ENCODE assay signal across 19 mouse cellular contexts in the genomic region with DNA sequence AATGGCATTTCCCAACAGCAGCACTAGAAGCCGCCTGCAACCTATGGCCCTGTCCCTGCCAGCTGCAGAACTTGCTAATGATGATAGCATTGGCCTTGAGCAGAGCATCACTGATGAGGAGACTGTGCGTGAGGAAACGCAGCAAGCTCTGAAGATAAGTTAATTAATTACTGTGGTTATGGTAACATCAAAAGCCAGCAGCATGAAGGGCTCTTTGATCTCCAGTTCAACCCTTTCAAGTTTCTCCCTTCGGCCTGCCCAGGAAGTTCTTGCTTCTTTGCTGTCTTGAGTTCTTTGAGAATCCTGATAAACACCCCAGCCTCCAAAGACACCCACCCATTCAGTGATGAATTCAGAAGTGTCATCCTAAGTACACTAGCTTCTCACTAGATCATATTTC.
DNase-seq lines count a peak whose midpoint lies in the region; ATAC-seq and TF ChIP-seq lines count a peak whose summit lies in the region.
"Had no signal": no experiment of that assay in that cellular context is flagged by ENCODE, and none has a peak within 500 bp of the region (broad histone marks: within the 10 kb centered on the region; RNA-seq: fewer than 3 reads in every experiment).

No protein-coding gene starts in this region.

- no peak overlapping the region for H3K4me3 ChIP-seq in heart, embryonic 12.5 days
- no peak overlapping the region for H3K4me3 ChIP-seq in midbrain, postnatal 0 days (ENCODE audit: low read depth, low read length)
- H3K4me3 ChIP-seq: embryonic facial prominence, embryonic 12.5 days; embryonic facial prominence, embryonic 15.5 days; heart, embryonic 13.5 days; hindbrain, embryonic 15.5 days had no signal

- H3K36me3 ChIP-seq in heart, embryonic 12.5 days = no peaks in the 10 kb centered on the region
- no peaks in the 10 kb centered on the region for H3K36me3 ChIP-seq in midbrain, postnatal 0 days (ENCODE audit: insufficient read depth, low read length)
- H3K36me3 ChIP-seq: embryonic facial prominence, embryonic 12.5 days; embryonic facial prominence, embryonic 15.5 days; heart, embryonic 13.5 days; hindbrain, embryonic 15.5 days had no signal

- H3K4me1 ChIP-seq in heart, embryonic 12.5 days (replicated peaks) = peaks cover 9% of the 10 kb centered on the region
- H3K4me1 ChIP-seq in midbrain, postnatal 0 days (ENCODE audit: insufficient read depth, low read length) = no peaks in the 10 kb centered on the region
- H3K4me1 ChIP-seq: embryonic facial prominence, embryonic 12.5 days; embryonic facial prominence, embryonic 15.5 days; hindbrain, embryonic 15.5 days had no signal

- no peak overlapping the region for H3K4me2 ChIP-seq in heart, embryonic 12.5 days
- no peak overlapping the region for H3K4me2 ChIP-seq in midbrain, postnatal 0 days (ENCODE audit: low read depth, low read length, poor library complexity, severe bottlenecking)
- H3K4me2 ChIP-seq: embryonic facial prominence, embryonic 12.5 days; embryonic facial prominence, embryonic 15.5 days; heart, embryonic 13.5 days; hindbrain, embryonic 15.5 days had no signal

- 67% methylated on average over 4 of the region's 4 CpGs for WGBS in heart, embryonic 12.5 days
- 55% methylated on average over 4 of the region's 4 CpGs for WGBS in midbrain, postnatal 0 days

- ATAC-seq in heart, embryonic 12.5 days (ENCODE audit: insufficient number of reproducible peaks, low FRiP score) = no peak
- no peak for ATAC-seq in midbrain, postnatal 0 days (ENCODE audit: low FRiP score)
- ATAC-seq: forebrain, embryonic 14.5 days; forebrain, postnatal 0 days; intestine, embryonic 16.5 days had no signal

- H3K27ac ChIP-seq in heart, embryonic 12.5 days (ENCODE audit: poor library complexity, severe bottlenecking) = no peak overlapping the region
- no peak overlapping the region for H3K27ac ChIP-seq in midbrain, postnatal 0 days (ENCODE audit: low read depth, low read length)
- H3K27ac ChIP-seq: embryonic facial prominence, embryonic 12.5 days; embryonic facial prominence, embryonic 15.5 days; gastrocnemius, adult 2 months; heart, embryonic 13.5 days; hindbrain, embryonic 15.5 days had no signal

- H3K9me3 ChIP-seq in heart, embryonic 12.5 days (replicated peaks) = no peaks in the 10 kb centered on the region
- no peaks in the 10 kb centered on the region for H3K9me3 ChIP-seq in midbrain, postnatal 0 days (ENCODE audit: low read length)
- H3K9me3 ChIP-seq: embryonic facial prominence, embryonic 12.5 days; embryonic facial prominence, embryonic 15.5 days; heart, embryonic 13.5 days; hindbrain, embryonic 15.5 days had no signal

- H3K9ac ChIP-seq in heart, embryonic 12.5 days = no peak overlapping the region
- H3K9ac ChIP-seq in midbrain, postnatal 0 days (replicated peaks; ENCODE audit: low read length, poor library complexity, severe bottlenecking) = no peak overlapping the region
- H3K9ac ChIP-seq: embryonic facial prominence, embryonic 12.5 days; embryonic facial prominence, embryonic 15.5 days; forebrain, postnatal 0 days; heart, embryonic 13.5 days; hindbrain, embryonic 15.5 days had no signal

- H3K27me3 ChIP-seq in heart, embryonic 12.5 days (replicated peaks) = peaks cover 41% of the 10 kb centered on the region
- no peaks in the 10 kb centered on the region for H3K27me3 ChIP-seq in midbrain, postnatal 0 days (ENCODE audit: insufficient read depth, low read length)
- H3K27me3 ChIP-seq: embryonic facial prominence, embryonic 12.5 days; embryonic facial prominence, embryonic 15.5 days; hindbrain, embryonic 15.5 days had no signal

- peak; percentile 61 for DNase-seq in heart, adult 11 months
- peak; percentile 52 for DNase-seq in CD4-positive helper T cell, adult 2 months (ENCODE audit: low read depth, low spot score)
- DNase-seq in T-cell, adult 2 months (ENCODE audit: low spot score) = peak; percentile 33
- DNase-seq in midbrain, postnatal 0 days (ENCODE audit: low spot score) = no peak
- no peak for DNase-seq in frontal cortex, postnatal 36 days (ENCODE audit: low spot score in 2 of 2)
- DNase-seq: adrenal gland, adult 2 months; cerebellum, adult 11 months; forebrain, postnatal 0 days; gastrocnemius, postnatal 14 days; heart, postnatal 4 days; kidney, adult 18-20 months had no signal

- TF ChIP-seq CTCF in midbrain, postnatal 0 days (IDR thresholded peaks at IDR 0.05) = no peak

Comparison
In these comparisons a context has a peak if more than half of its experiments do, and no peak if none do; other contexts are left out.
1. DNase-seq: peak in heart, adult 11 months (single experiment), CD4-positive helper T cell, adult 2 months (single experiment) and T-cell, adult 2 months (single experiment); none in midbrain, postnatal 0 days (single experiment) and frontal cortex, postnatal 36 days (0 of 2).